Mouse (Mus musculus): ENCODE results near the gene Olfr1012. TPM values are rescaled to one million over a fixed set of nuclear protein-coding genes. Genes with fewer than 3 reads are reported as not detected.
"Not testable (repeated sequence)": the region's sequence is repeated elsewhere in the genome, so short reads cannot be mapped to it uniquely, and the experiment has no call there.

The Olfr1012 gene
- total RNA-seq (2021) = not detected
- long read RNA-seq, experiment 1 = 0 reads
- long read RNA-seq, experiment 2 = 0 reads

GRCm38 (mm10) chr2:85762666-85763065 lies at the start of gene Olfr1012:
Gene Olfr1012, minus strand, starts transcription at chr2:85762766.
- no peak for DNase-seq (ENCODE audit: extremely low spot score in 1 of 2, low spot score in 2 of 2)
- TF ChIP-seq CTCF (IDR thresholded peaks at IDR 0.05) = no peak

DNA sequence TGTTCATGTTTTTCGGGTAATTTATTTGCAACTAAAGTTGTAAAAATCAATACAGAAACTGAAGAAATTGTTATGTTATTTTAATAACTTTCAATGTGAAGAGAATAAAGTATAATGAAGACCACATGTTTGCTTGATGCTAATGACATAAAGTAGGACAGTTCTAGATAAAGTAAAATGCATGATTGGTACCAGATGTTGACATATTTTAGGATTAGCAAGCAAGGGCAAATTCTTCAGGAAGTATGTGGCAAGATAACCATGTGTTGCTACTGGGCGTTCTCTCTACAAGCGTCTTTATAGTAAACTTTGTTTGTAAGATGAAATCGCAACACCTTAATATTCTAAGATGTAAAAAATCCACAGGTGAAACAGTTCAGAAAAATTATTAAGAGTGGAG lies 41.9 kb upstream of the Olfr1012 start:
- intact Hi-C loops (cut with DNase I) = no loop called here
- TF ChIP-seq CTCF (IDR thresholded peaks at IDR 0.05) = no peak
- no peak overlapping the region for H3K27ac ChIP-seq
- no peak overlapping the region for H3K4me3 ChIP-seq
- no peak for DNase-seq (ENCODE audit: extremely low spot score in 1 of 2, low spot score in 2 of 2)

More at GRCm38 (mm10) chr2:85762666-85763065, at the start of gene Olfr1012:
- Histone ChIP-seq H3K4me3 (no peak within 1 kb of the TSS), H3K27ac (no peak within 1 kb of the TSS)
- intact Hi-C loops (cut with DNase I) = no loop called here

DNA sequence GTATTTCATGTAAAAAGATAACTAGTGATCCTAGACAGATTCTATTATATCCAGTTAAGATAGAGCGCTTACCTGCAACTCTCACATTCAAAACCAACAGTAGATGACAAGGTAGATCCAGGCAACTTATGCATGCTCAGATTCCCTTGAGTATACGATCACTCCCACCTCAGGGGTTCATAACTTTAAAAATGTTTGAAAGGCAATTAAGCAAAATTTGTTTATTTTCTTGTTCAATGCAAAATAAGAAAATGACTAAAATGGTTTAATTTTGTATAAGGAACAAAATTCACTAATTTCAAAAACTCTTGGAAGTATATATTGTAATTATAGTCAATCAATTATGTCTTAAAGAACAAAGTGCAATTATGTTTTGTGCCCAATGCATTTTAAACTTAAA lies 39.9 kb upstream of the Olfr1012 start, which contains the start of gene Olfr1016:
Gene Olfr1016 (minus strand): TSS at position 101 of the 400 bp plus-strand sequence.
- no peak within 1 kb of the TSS for H3K27ac ChIP-seq
- no peak for DNase-seq (ENCODE audit: extremely low spot score in 1 of 2, low spot score in 2 of 2)
- intact Hi-C loops (cut with DNase I) = no loop called here
- no peak for TF ChIP-seq CTCF (IDR thresholded peaks at IDR 0.05)
- no peak within 1 kb of the TSS for H3K4me3 ChIP-seq

- H3K27ac ChIP-seq = no peak overlapping the region
- no peak for TF ChIP-seq CTCF (IDR thresholded peaks at IDR 0.05)
- intact Hi-C loops (cut with DNase I) = no loop called here
- DNase-seq (ENCODE audit: extremely low spot score in 1 of 2, low spot score in 2 of 2) = no peak
- H3K4me3 ChIP-seq = no peak overlapping the region
These were observed 29.8 kb upstream of the Olfr1012 start for GRCm38 (mm10) chr2:85792331-85792730.

- Histone ChIP-seq H3K4me3 (no peak within 1 kb of the TSS), H3K27ac (no peak within 1 kb of the TSS)
- no peak for DNase-seq (ENCODE audit: extremely low spot score in 1 of 2, low spot score in 2 of 2)
- intact Hi-C loops (cut with DNase I) = no loop called here
- TF ChIP-seq CTCF (IDR thresholded peaks at IDR 0.05) = no peak
These were observed 19.2 kb upstream of the Olfr1012 start, which contains the start of gene Olfr1015 for GRCm38 (mm10) chr2:85781717-85782116. Gene Olfr1015, plus strand, starts transcription at chr2:85782017.

- intact Hi-C loops (cut with DNase I) = no loop called here
- no peak for TF ChIP-seq CTCF (IDR thresholded peaks at IDR 0.05)
- DNase-seq (ENCODE audit: extremely low spot score in 1 of 2, low spot score in 2 of 2) = no peak
- Histone ChIP-seq H3K27ac (no peak within 1 kb of the TSS), H3K4me3 (no peak within 1 kb of the TSS)
These were observed 9.8 kb upstream of the Olfr1012 start, which contains the start of gene Olfr1014 for GRCm38 (mm10) chr2:85772413-85772812. Gene Olfr1014, plus strand, starts transcription at chr2:85772713.

DNA sequence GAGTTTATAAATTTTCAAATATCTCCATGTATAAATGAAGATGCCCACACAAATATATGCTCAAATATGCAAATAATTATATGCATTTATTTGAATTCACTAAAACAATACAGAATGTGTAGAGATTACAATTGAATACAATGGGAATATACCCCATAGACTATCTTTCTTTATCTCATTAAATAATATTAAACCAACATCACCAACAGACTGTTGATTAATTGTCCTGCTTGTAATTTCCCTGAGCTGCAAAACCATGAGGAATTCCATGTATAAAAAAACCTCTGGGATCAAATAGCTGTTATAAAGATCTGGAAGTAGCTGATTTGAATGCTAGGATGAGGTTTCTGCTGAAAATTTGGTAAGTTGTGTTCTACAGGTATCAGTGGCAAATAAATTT lies 4.2 kb upstream of the Olfr1012 start, which contains the start of gene Olfr1013:
Gene Olfr1013 (plus strand): TSS at position 301 of the 400 bp plus-strand sequence.
- DNase-seq (ENCODE audit: extremely low spot score in 1 of 2, low spot score in 2 of 2) = no peak
- no peak within 1 kb of the TSS for H3K4me3 ChIP-seq
- intact Hi-C loops (cut with DNase I) = no loop called here
- no peak for TF ChIP-seq CTCF (IDR thresholded peaks at IDR 0.05)
- H3K27ac ChIP-seq = no peak within 1 kb of the TSS

- DNase-seq (ENCODE audit: extremely low spot score in 1 of 2, low spot score in 2 of 2) = no peak
- Histone ChIP-seq H3K4me3 (no peak overlapping the region), H3K27ac (no peak overlapping the region)
- intact Hi-C loops (cut with DNase I) = no loop called here
- no peak for TF ChIP-seq CTCF (IDR thresholded peaks at IDR 0.05)
These were observed 8.7 kb downstream of the Olfr1012 start for GRCm38 (mm10) chr2:85753822-85754221.

GRCm38 (mm10) chr2:85725793-85726192 lies 36.8 kb downstream of the Olfr1012 start:
- intact Hi-C loops (cut with DNase I) = loop anchor here (1.0 kb wide), 1 partner anchor 739 kb away; no protein-coding TSS in a partner anchor
- peak; percentile 82 for TF ChIP-seq CTCF (IDR thresholded peaks at IDR 0.05)
- no peak overlapping the region for H3K4me3 ChIP-seq
- no peak overlapping the region for H3K27ac ChIP-seq
- peak in 1 of 2 experiments; percentile 18 for DNase-seq (ENCODE audit: extremely low spot score in 1 of 2, low spot score in 2 of 2)

GRCm38 (mm10) chr2:85715119-85715518 lies 47.4 kb downstream of the Olfr1012 start, which contains the start of gene Olfr1009:
Gene Olfr1009, plus strand, starts transcription at chr2:85715419.
- no peak for TF ChIP-seq CTCF (IDR thresholded peaks at IDR 0.05)
- no peak for DNase-seq (ENCODE audit: extremely low spot score in 1 of 2, low spot score in 2 of 2)
- intact Hi-C loops (cut with DNase I) = no loop called here
- H3K4me3 ChIP-seq = no peak within 1 kb of the TSS
- H3K27ac ChIP-seq = no peak within 1 kb of the TSS

- no peak for TF ChIP-seq CTCF (IDR thresholded peaks at IDR 0.05)
- DNase-seq (ENCODE audit: extremely low spot score in 1 of 2, low spot score in 2 of 2) = no peak
- intact Hi-C loops (cut with DNase I) = no loop called here
- Histone ChIP-seq H3K4me3 (no peak overlapping the region), H3K27ac (no peak overlapping the region)
These were observed 51.4 kb downstream of the Olfr1012 start for GRCm38 (mm10) chr2:85711159-85711558.

DNA sequence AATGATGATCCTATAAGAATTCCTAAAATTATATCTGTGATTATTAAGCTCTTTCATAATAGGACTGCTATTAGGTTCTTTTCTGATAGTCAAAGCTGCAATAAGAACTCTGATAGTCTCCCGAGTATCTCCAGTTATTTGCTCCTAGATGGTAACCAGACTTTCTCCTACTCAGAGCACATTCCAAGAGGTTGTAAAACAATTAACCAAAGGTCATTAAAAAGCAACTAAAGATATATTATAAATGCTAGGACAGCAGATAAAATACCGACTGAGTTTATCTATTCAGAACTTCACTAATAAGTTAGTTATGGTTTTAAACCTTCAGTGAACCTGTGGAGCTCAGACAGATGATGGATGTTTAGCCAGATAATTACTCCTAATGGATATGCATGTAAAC lies 51.9 kb downstream of the Olfr1012 start:
- H3K27ac ChIP-seq; H3K4me3 ChIP-seq; DNase-seq (ENCODE audit: extremely low spot score in 1 of 2, low spot score in 2 of 2); intact Hi-C loops (cut with DNase I): not testable (repeated sequence)

Other genes with a start within 250 kb of the Olfr1012 start
- gene 4833423E24Rik, start 243.7 kb downstream of the Olfr1012 start, total RNA-seq (2021) = not detected
- not detected for gene Olfr996, start 183.6 kb downstream of the Olfr1012 start, total RNA-seq (2021)
- gene Olfr998, start 173.8 kb downstream of the Olfr1012 start, total RNA-seq (2021) = not detected
- not detected for gene Olfr1000, start 150.9 kb downstream of the Olfr1012 start, total RNA-seq (2021)
- gene Olfr1002, start 112.1 kb downstream of the Olfr1012 start, total RNA-seq (2021) = not detected
- not detected for gene Olfr154, start 98.3 kb downstream of the Olfr1012 start, total RNA-seq (2021)
- gene Olfr1006, start 84.0 kb downstream of the Olfr1012 start, total RNA-seq (2021) = not detected
- gene Olfr1008, start 73.3 kb downstream of the Olfr1012 start, total RNA-seq (2021) = not detected
- gene Olfr1009, start 47.3 kb downstream of the Olfr1012 start, total RNA-seq (2021) = not detected
- not detected for gene Olfr1013, start 4.3 kb upstream of the Olfr1012 start, total RNA-seq (2021)
- gene Olfr1014, start 9.9 kb upstream of the Olfr1012 start, total RNA-seq (2021) = not detected
- gene Olfr1015, start 19.3 kb upstream of the Olfr1012 start, total RNA-seq (2021) = not detected
- not detected for gene Olfr1016, start 39.8 kb upstream of the Olfr1012 start, total RNA-seq (2021)
- gene Olfr1018, start 55.7 kb upstream of the Olfr1012 start, total RNA-seq (2021) = not detected
- not detected for gene Olfr1019, start 82.7 kb upstream of the Olfr1012 start, total RNA-seq (2021)
- not detected for gene Olfr1020, start 84.3 kb upstream of the Olfr1012 start, total RNA-seq (2021)
- gene Olfr1022, start 105.8 kb upstream of the Olfr1012 start, total RNA-seq (2021) = not detected
- not detected for gene Olfr1023, start 122.9 kb upstream of the Olfr1012 start, total RNA-seq (2021)
- not detected for gene Olfr1024, start 142.3 kb upstream of the Olfr1012 start, total RNA-seq (2021)
- gene Olfr1025-ps1, start 152.4 kb upstream of the Olfr1012 start, total RNA-seq (2021) = not detected
- not detected for gene Olfr1026, start 158.8 kb upstream of the Olfr1012 start, total RNA-seq (2021)
- not detected for gene Olfr1028, start 187.7 kb upstream of the Olfr1012 start, total RNA-seq (2021)
- not detected for gene Olfr1029, start 211.1 kb upstream of the Olfr1012 start, total RNA-seq (2021)
- not detected for gene Olfr1030, start 216.5 kb upstream of the Olfr1012 start, total RNA-seq (2021)
- gene Olfr1031, start 227.5 kb upstream of the Olfr1012 start, total RNA-seq (2021) = not detected
- not detected for gene Olfr1032, start 242.8 kb upstream of the Olfr1012 start, total RNA-seq (2021)